In genomic region chr1:90297751-90298150, GRCm38 (mm10) we compare ENCODE assay signal across 28 mouse cellular contexts.
DNase-seq lines count a peak whose midpoint lies in the region; ATAC-seq and TF ChIP-seq lines count a peak whose summit lies in the region.
"Had no signal": no experiment of that assay in that cellular context is flagged by ENCODE, and none has a peak within 500 bp of the region (broad histone marks: within the 10 kb centered on the region; RNA-seq: fewer than 3 reads in every experiment).

No protein-coding gene starts in this region.

- H3K9ac ChIP-seq in hindbrain, embryonic 12.5 days = no peak overlapping the region
- no peak overlapping the region for H3K9ac ChIP-seq in lung, postnatal 0 days (replicated peaks; ENCODE audit: low read depth)
- H3K9ac ChIP-seq: forebrain, embryonic 13.5 days; heart, embryonic 15.5 days; hindbrain, embryonic 14.5 days; liver, embryonic 14.5 days; midbrain, embryonic 15.5 days; neural tube, embryonic 15.5 days had no signal

- peaks cover 7% of the 10 kb centered on the region; the same call in 1 of the 2 replicates for H3K4me1 ChIP-seq in hindbrain, embryonic 10.5 days (replicated peaks)
- no peaks in the 10 kb centered on the region for H3K4me1 ChIP-seq in hindbrain, embryonic 12.5 days
- H3K4me1 ChIP-seq in lung, postnatal 0 days (ENCODE audit: insufficient read depth, low read depth, low read length) = no peaks in the 10 kb centered on the region
- H3K4me1 ChIP-seq: forebrain, embryonic 13.5 days; heart, embryonic 15.5 days; megakaryocyte, embryonic 14.5 days; midbrain, embryonic 15.5 days had no signal

- no peak for TF ChIP-seq EP300 in lung, postnatal 0 days (IDR thresholded peaks at IDR 0.05)

- DNase-seq in hindbrain, embryonic 10.5 days (ENCODE audit: low spot score) = no peak
- peak; percentile 48 to 63 for DNase-seq in lung, adult 18-20 months
- no peak for DNase-seq in lung, postnatal 10 days
- peak; percentile 74 for DNase-seq in hindlimb bud, embryonic 11.5 days (ENCODE audit: extremely low spot score, low read depth, low spot score)
- peak; percentile 68 for DNase-seq in lung, postnatal 0 days (ENCODE audit: low spot score)
- no peak for DNase-seq in right cerebral cortex, postnatal 10 days (ENCODE audit: low spot score in 2 of 2)
- no peak for DNase-seq in retina, postnatal 1 day
- DNase-seq: adrenal gland, postnatal 14 days; cerebellum, adult 11 months; cerebellum, adult 9-10 months; gastrocnemius, postnatal 14 days; heart, postnatal 36 days; kidney, adult 18-20 months; kidney, postnatal 4 days; liver; spleen, adult 18-20 months; thymus, postnatal 14 days had no signal

- no peak overlapping the region for H3K4me2 ChIP-seq in hindbrain, embryonic 12.5 days (replicated peaks)
- H3K4me2 ChIP-seq in lung, postnatal 0 days (replicated peaks; ENCODE audit: low read depth, low read length) = no peak overlapping the region
- H3K4me2 ChIP-seq: forebrain, embryonic 13.5 days; heart, embryonic 15.5 days; hindbrain, embryonic 14.5 days; midbrain, embryonic 15.5 days; neural tube, embryonic 15.5 days had no signal

- no peak overlapping the region for H3K4me3 ChIP-seq in hindbrain, embryonic 10.5 days
- no peak overlapping the region for H3K4me3 ChIP-seq in hindbrain, embryonic 12.5 days
- H3K4me3 ChIP-seq in lung, postnatal 0 days (ENCODE audit: low read depth, low read length) = no peak overlapping the region
- H3K4me3 ChIP-seq: forebrain, embryonic 13.5 days; heart, embryonic 10.5 days; heart, embryonic 15.5 days; megakaryocyte, embryonic 14.5 days; midbrain, embryonic 15.5 days; neural tube, embryonic 15.5 days had no signal

- TF ChIP-seq CTCF in lung, postnatal 0 days (IDR thresholded peaks at IDR 0.05) = no peak

- H3K9me3 ChIP-seq in hindbrain, embryonic 10.5 days = no peaks in the 10 kb centered on the region
- H3K9me3 ChIP-seq in hindbrain, embryonic 12.5 days (replicated peaks) = no peaks in the 10 kb centered on the region
- H3K9me3 ChIP-seq in lung, postnatal 0 days (ENCODE audit: low read length) = no peaks in the 10 kb centered on the region
- H3K9me3 ChIP-seq: forebrain, embryonic 13.5 days; heart, embryonic 10.5 days; heart, embryonic 15.5 days; midbrain, embryonic 15.5 days; neural tube, embryonic 15.5 days had no signal

- ATAC-seq in hindbrain, embryonic 12.5 days (ENCODE audit: low FRiP score) = no peak
- peak; percentile 75 for ATAC-seq in lung, postnatal 0 days
- ATAC-seq: forebrain, embryonic 13.5 days; inflammation-experienced regulatory T-cells, adult 6 months; midbrain, embryonic 15.5 days; Patski had no signal

- 0 out of 2 replicates have a peak, but pooled peaks cover 6% of the 10 kb centered on the region for H3K27me3 ChIP-seq in hindbrain, embryonic 10.5 days (ENCODE audit: insufficient read depth, poor library complexity, severe bottlenecking)
- H3K27me3 ChIP-seq in hindbrain, embryonic 12.5 days = no peaks in the 10 kb centered on the region; the same call in 1 of the 2 replicates
- peaks cover 6% of the 10 kb centered on the region for H3K27me3 ChIP-seq in lung, postnatal 0 days (replicated peaks; ENCODE audit: insufficient read depth, low read length)
- H3K27me3 ChIP-seq: megakaryocyte, embryonic 14.5 days; midbrain, embryonic 15.5 days; neural tube, embryonic 15.5 days; Patski had no signal

- H3K36me3 ChIP-seq in hindbrain, embryonic 10.5 days = no peaks in the 10 kb centered on the region
- H3K36me3 ChIP-seq in hindbrain, embryonic 12.5 days = no peaks in the 10 kb centered on the region
- no peaks in the 10 kb centered on the region for H3K36me3 ChIP-seq in lung, postnatal 0 days (ENCODE audit: insufficient read depth, low read length)
- H3K36me3 ChIP-seq: heart, embryonic 10.5 days; heart, embryonic 15.5 days; midbrain, embryonic 15.5 days; neural tube, embryonic 15.5 days had no signal

- 81% methylated on average over 5 of the region's 5 CpGs for whole genome bisulfite sequencing in hindbrain, embryonic 10.5 days
- 68% methylated on average over 5 of the region's 5 CpGs for WGBS in hindbrain, embryonic 12.5 days
- WGBS in lung, postnatal 0 days = 50% methylated on average over 5 of the region's 5 CpGs

- H3K27ac ChIP-seq in hindbrain, embryonic 10.5 days = 0 out of 2 replicates have a peak overlapping the region, but pooled peaks have one; percentile 12
- H3K27ac ChIP-seq in hindbrain, embryonic 12.5 days = no peak overlapping the region
- H3K27ac ChIP-seq in lung, postnatal 0 days (ENCODE audit: low read length) = no peak overlapping the region
- H3K27ac ChIP-seq: forebrain, embryonic 13.5 days; heart, embryonic 10.5 days; heart, embryonic 15.5 days; hindbrain, embryonic 14.5 days; liver, embryonic 14.5 days; midbrain, embryonic 15.5 days; neural tube, embryonic 15.5 days had no signal

Comparison
In these comparisons a context has a peak if more than half of its experiments do, and no peak if none do; other contexts are left out.
1. DNase-seq: peak in lung, adult 18-20 months (2 of 2), hindlimb bud, embryonic 11.5 days (single experiment) and lung, postnatal 0 days (single experiment); none in hindbrain, embryonic 10.5 days (single experiment), lung, postnatal 10 days (single experiment), right cerebral cortex, postnatal 10 days (0 of 2) and retina, postnatal 1 day (single experiment).